Mouse (Mus musculus) C2C12 (cell line): Measurements from ENCODE around the gene Il18rap.

Experiments
- CTCF ChIP-seq: IDR thresholded peaks from one replicate; pipeline ENCODE4 v1.5.1; 2011; ENCODE audit not compliant: control insufficient read depth, insufficient read depth, insufficient read length
- MYOG ChIP-seq: IDR thresholded peaks from one replicate; pipeline ENCODE4 v1.6.1; 2011; ENCODE audit not compliant: control insufficient read depth, insufficient read length; ENCODE audit errors: extremely low read depth

DNA sequence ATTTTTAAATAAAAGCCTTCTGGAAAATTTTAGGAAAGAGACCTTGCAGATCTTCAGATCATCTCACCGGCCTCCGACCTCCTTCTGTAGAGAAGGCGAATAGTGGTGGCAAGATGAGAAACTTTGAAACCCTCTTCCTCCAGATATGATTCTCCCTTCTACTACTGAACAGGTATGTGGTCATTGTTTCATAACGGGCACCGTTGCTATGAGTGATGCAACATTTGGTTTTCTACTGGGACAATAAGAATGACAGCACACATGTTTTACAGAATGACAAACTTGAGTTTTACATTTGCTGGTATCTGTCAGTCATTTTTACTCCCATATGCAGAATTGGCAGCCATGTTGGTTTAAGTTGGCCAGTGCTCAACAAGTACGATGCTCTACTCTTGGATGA is 1.2 kb downstream of the Il18rap start:
- TF ChIP-seq CTCF (no peak), MYOG (no peak)
